Mouse (Mus musculus) layer of hippocampus, adult 11-12 months (tissue): ENCODE measurements around the gene Fam217a.
"Not testable (repeated sequence)": the region's sequence is repeated elsewhere in the genome, so short reads cannot be mapped to it uniquely, and the experiment has no call there.

ENCODE experiments used
- DNase-seq: peaks from one replicate; pipeline ENCODE4 v3.0.0; 2022; ENCODE audit warnings: low spot score

Fam217a gene

GRCm38 (mm10) chr13:34873801-34874681 is 50.1 kb downstream of the Fam217a start:
- peak; percentile 95 for DNase-seq

- peak; percentile 64 for DNase-seq
Measured at GRCm38 (mm10) chr13:34864420-34865169, 59.5 kb downstream of the Fam217a start.

GRCm38 (mm10) chr13:34861166-34861565 is 62.9 kb downstream of the Fam217a start:
- DNase-seq: not testable (repeated sequence)
